8 mouse cellular contexts compared by ENCODE assay signal in the genomic region with DNA sequence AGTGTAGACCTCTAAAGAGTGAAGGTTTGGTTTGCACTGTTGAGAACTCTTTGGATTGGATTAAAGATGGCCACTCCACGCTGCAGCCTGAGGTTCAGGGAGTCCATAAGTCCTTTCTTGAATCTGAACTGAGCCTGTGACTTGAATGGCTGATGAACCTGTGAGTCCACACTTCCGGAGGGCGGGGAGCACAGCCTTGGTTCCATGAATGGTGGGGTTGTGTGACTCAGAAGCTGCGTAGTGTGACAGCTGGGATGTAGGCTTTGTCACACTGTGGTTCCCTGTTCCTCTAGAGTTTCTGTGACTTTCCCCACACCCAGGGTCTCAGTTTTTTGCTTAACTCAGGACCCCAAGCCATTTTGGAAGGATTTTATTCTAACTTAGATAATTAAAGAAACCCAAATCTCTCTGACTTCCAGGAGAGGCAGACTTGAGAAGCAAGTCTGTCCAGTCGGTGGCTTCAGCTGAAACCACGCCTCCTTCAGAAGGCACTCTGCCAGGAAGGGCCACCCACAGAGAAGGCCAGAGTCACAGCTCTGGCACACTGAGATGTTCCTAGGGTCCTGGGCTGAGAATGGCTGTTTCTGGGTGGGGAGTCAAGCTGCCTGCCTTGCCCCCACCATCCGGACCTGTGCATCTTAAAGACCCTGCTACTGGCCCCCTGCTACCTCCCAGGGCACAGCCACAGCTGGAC. TPM values are rescaled to one million over a fixed set of nuclear protein-coding genes. Genes with fewer than 3 reads are reported as not detected.
DNase-seq lines count a peak whose midpoint lies in the region; ATAC-seq and TF ChIP-seq lines count a peak whose summit lies in the region.

No protein-coding gene starts in this region.

- intact Hi-C loops in heart, postnatal 36 days (cut with DNase I): loop anchor here (1.0 to 5.0 kb wide), 3 partner anchors 43 to 159 kb away; no protein-coding TSS in a partner anchor

- TF ChIP-seq CTCF in MEL (IDR thresholded peaks at IDR 0.05 in 2 of 3, conservative IDR thresholded peaks at IDR 0.05 in 1 of 3; ENCODE audit: control insufficient read depth in 1 of 3, insufficient read depth in 1 of 3, low read depth in 2 of 3, low read length in 3 of 3, poor library complexity in 1 of 3, severe bottlenecking in 1 of 3): no peak

- no peak for TF ChIP-seq RAD21 in MEL (IDR thresholded peaks at IDR 0.05; ENCODE audit: low read depth, low read length)

- peaks cover 33% of the 10 kb centered on the region for H3K4me1 ChIP-seq in kidney, embryonic 15.5 days
- no peaks in the 10 kb centered on the region for H3K4me1 ChIP-seq in MEL (ENCODE audit: control insufficient read depth in 1 of 2, insufficient read depth in 2 of 2, low read length in 2 of 2)

- TF ChIP-seq EP300 in MEL (IDR thresholded peaks at IDR 0.05; ENCODE audit: low read depth in 1 of 2, low read length in 2 of 2): no peak

- DNase-seq in kidney, adult 11 months: peak; percentile 14
- peak; percentile 15 for DNase-seq in MEL (ENCODE audit: low read depth, low spot score)
- DNase-seq in cerebellum, postnatal 25 days: peak; percentile 66 to 80
- DNase-seq in lung, postnatal 10 days: peak; percentile 72
- DNase-seq in adipocyte (ENCODE audit: low spot score): no peak
- DNase-seq in heart, postnatal 36 days: no peak
- no peak for DNase-seq in spleen, postnatal 4 days (ENCODE audit: low spot score in 2 of 2)

- ATAC-seq in kidney, embryonic 15.5 days (replicated peaks; ENCODE audit: low FRiP score): no peak

- H3K4me2 ChIP-seq in kidney, embryonic 15.5 days: no peak overlapping the region

- no peak overlapping the region for H3K27ac ChIP-seq in kidney, embryonic 15.5 days
- H3K27ac ChIP-seq in MEL (ENCODE audit: control insufficient read depth, low read depth, low read length): no peak overlapping the region

- H3K9ac ChIP-seq in kidney, embryonic 15.5 days: no peak overlapping the region
- no peak overlapping the region for H3K9ac ChIP-seq in MEL (ENCODE audit: control insufficient read depth, low read depth, low read length, poor library complexity, severe bottlenecking)

- no peaks in the 10 kb centered on the region for H3K36me3 ChIP-seq in kidney, embryonic 15.5 days
- H3K36me3 ChIP-seq in MEL (ENCODE audit: control insufficient read depth in 1 of 2, insufficient read depth in 2 of 2, low read length in 2 of 2): no peaks in the 10 kb centered on the region

- TF ChIP-seq POLR2A in MEL (IDR thresholded peaks at IDR 0.05; ENCODE audit: control insufficient read depth in 1 of 2, insufficient read depth in 1 of 2, low read depth in 1 of 2, low read length in 2 of 2, poor library complexity in 1 of 2): no peak

- WGBS in kidney, embryonic 15.5 days: 66% methylated on average over 7 of the region's 7 CpGs

- H3K79me2 ChIP-seq in MEL (ENCODE audit: control insufficient read depth, insufficient read depth, low read length, poor library complexity): no peaks in the 10 kb centered on the region

- no peak overlapping the region for H3K4me3 ChIP-seq in kidney, embryonic 15.5 days (replicated peaks)
- H3K4me3 ChIP-seq in MEL (ENCODE audit: control insufficient read depth in 1 of 2, insufficient read depth in 1 of 2, low read depth in 2 of 2, low read length in 2 of 2): no peak overlapping the region

- peaks cover 14% of the 10 kb centered on the region; the same call in 1 of the 2 replicates for H3K27me3 ChIP-seq in kidney, embryonic 15.5 days
- H3K27me3 ChIP-seq in MEL (ENCODE audit: control insufficient read depth in 1 of 2, insufficient read depth in 2 of 2, low read length in 2 of 2): peaks cover 0 to 8% of the 10 kb centered on the region in 2 experiments; a peak in 2 of 4 replicates

- no peaks in the 10 kb centered on the region for H3K9me3 ChIP-seq in kidney, embryonic 15.5 days (replicated peaks)
- H3K9me3 ChIP-seq in MEL (replicated peaks; ENCODE audit: insufficient read depth, low read length): no peaks in the 10 kb centered on the region

TF ChIP-seq in MEL, 35 proteins besides CTCF, POLR2A, EP300 and RAD21:
- TF ChIP-seq KAT2A (conservative IDR thresholded peaks at IDR 0.05; ENCODE audit: low read depth, low read length) (no peak), USF1 (IDR thresholded peaks at IDR 0.05; ENCODE audit: low read depth, low read length) (no peak), HCFC1 (IDR thresholded peaks at IDR 0.05; ENCODE audit: low read depth, low read length) (no peak), MEF2A (IDR thresholded peaks at IDR 0.05; ENCODE audit: extremely low read depth, insufficient replicate concordance, low read depth, low read length, poor library complexity, severe bottlenecking) (no peak), MXI1 (IDR thresholded peaks at IDR 0.05; ENCODE audit: low read depth, low read length) (no peak), BHLHE40 (IDR thresholded peaks at IDR 0.05; ENCODE audit: borderline replicate concordance, low read depth, low read length) (no peak), ZNF384 (IDR thresholded peaks at IDR 0.05; ENCODE audit: low read depth, low read length) (no peak), NELFE (IDR thresholded peaks at IDR 0.05; ENCODE audit: low read depth, low read length) (no peak), CHD1 (IDR thresholded peaks at IDR 0.05; ENCODE audit: low read depth, low read length) (no peak), MYC (IDR thresholded peaks at IDR 0.05; ENCODE audit: low read depth, low read length) (no peak), ETS1 (IDR thresholded peaks at IDR 0.05; ENCODE audit: low read depth, low read length) (no peak), MAFK (IDR thresholded peaks at IDR 0.05; ENCODE audit: borderline replicate concordance, low read depth, low read length) (no peak), CHD2 (IDR thresholded peaks at IDR 0.05; ENCODE audit: low read length) (no peak), RCOR1 (IDR thresholded peaks at IDR 0.05; ENCODE audit: low read depth, low read length) (no peak), POLR2AphosphoS2 (IDR thresholded peaks at IDR 0.05; ENCODE audit: low read length) (no peak), ELF1 (IDR thresholded peaks at IDR 0.05; ENCODE audit: low read depth, low read length) (no peak), JUND (IDR thresholded peaks at IDR 0.05; ENCODE audit: low read depth, low read length) (no peak), MYB (IDR thresholded peaks at IDR 0.05; ENCODE audit: low read depth, low read length) (no peak), MAX (IDR thresholded peaks at IDR 0.05; ENCODE audit: low read length) (no peak)

RNA-seq across cellular contexts. Expression of gene Kcnip3, which starts 13.8 kb away (rescaled TPM):
- 3.5 and 4.0 TPM in 2 replicates for polyA plus RNA-seq in kidney, embryonic 15.5 days (2015; fragmentation: Nextera tagmentation; extraction: Ambion mirVana)
- total RNA-seq in MEL (2012; rRNA removed): not detected in 2 replicates
- polyA plus RNA-seq in MEL (2012; ENCODE audit: insufficient read depth in 1 of 2, insufficient read length in 2 of 2, low read depth in 1 of 2, low replicate concordance in 2 of 2, missing spikeins in 1 of 2): under 1 TPM in 1 of 2 experiments, not detected in 1; 0.22 TPM
- 1 to 10 TPM in 1 of 2 experiments, under 1 TPM in 1; 0.94 to 1.9 TPM for total RNA-seq in heart, postnatal 36 days (2021)

RNA-seq across cellular contexts. Expression of gene Prom2, which starts 33.2 kb away (rescaled TPM):
- 2.0 and 2.2 TPM in 2 replicates for polyA plus RNA-seq in kidney, embryonic 15.5 days (2015; fragmentation: Nextera tagmentation; extraction: Ambion mirVana)
- total RNA-seq in MEL (2012; rRNA removed): not detected in 2 replicates
- polyA plus RNA-seq in MEL (2012; ENCODE audit: insufficient read depth in 1 of 2, insufficient read length in 2 of 2, low read depth in 1 of 2, low replicate concordance in 2 of 2, missing spikeins in 1 of 2): not detected
- total RNA-seq in heart, postnatal 36 days (2021): under 1 TPM in 1 of 2 experiments, not detected in 1; 0.81 TPM

Comparison
In these comparisons a context has a peak if more than half of its experiments do, and no peak if none do; other contexts are left out.
1. DNase-seq: peak in kidney, adult 11 months (single experiment), MEL (single experiment), cerebellum, postnatal 25 days (2 of 2) and lung, postnatal 10 days (single experiment); none in adipocyte (single experiment), heart, postnatal 36 days (0 of 2) and spleen, postnatal 4 days (0 of 2).